Mouse (Mus musculus): ENCODE results near the gene Zfp853.

Zfp853 gene

GRCm38 (mm10) chr5:143293404-143293803 lies at the start of gene Zfp853:
Gene Zfp853 (minus strand): TSS chr5:143293623.
- in situ Hi-C loops (cut with MboI, MseI): no loop called here

DNA sequence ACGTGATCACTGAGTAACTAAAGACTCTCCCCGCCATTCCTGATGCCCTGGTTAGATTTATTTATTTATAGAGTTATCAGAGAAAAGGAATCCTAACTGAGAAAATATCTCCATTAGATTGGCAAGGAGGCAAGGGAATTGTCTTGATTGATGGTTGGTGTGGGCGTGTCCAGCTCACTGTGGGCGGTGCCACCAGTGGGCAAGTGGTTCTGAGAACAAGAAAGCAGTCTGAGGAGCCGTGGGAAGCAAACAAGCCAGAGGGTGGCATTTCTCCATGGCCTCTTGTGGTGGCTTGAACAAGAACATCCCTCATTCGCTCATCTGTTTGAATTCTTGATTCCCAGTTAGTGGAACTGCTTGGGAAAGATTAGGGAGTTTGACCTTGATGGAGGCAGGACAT lies 46.2 kb upstream of the Zfp853 start:
- in situ Hi-C loops (cut with MboI, MseI): no loop called here

GRCm38 (mm10) chr5:143336559-143336958 lies 43.1 kb upstream of the Zfp853 start:
- in situ Hi-C loops (cut with MboI, MseI): no loop called here

GRCm38 (mm10) chr5:143335089-143335460 lies 41.7 kb upstream of the Zfp853 start:
- in situ Hi-C loops (cut with MboI, MseI): no loop called here

GRCm38 (mm10) chr5:143334418-143335088 lies 41.1 kb upstream of the Zfp853 start:
- in situ Hi-C loops (cut with MboI, MseI): no loop called here

DNA sequence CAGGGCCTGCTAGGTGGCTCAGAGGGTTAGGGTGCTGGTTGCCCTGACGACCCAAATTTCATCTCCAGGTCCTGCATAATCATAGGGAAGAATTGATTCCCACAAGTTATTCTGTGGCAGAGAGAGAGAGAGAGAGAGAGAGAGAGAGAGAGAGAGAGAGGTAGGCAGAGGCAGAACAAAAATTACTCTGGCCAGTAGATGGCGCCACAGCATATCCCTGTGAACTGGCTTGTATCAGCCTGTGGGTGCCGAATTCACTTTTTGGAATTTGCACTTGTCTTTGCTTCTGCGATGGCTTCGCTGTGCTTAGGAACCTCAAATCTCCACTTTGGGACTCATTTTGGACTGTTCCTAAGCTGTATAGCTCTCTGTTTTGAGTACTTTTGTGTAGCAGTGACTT lies 40.4 kb upstream of the Zfp853 start:
- in situ Hi-C loops (cut with MboI, MseI): no loop called here

DNA sequence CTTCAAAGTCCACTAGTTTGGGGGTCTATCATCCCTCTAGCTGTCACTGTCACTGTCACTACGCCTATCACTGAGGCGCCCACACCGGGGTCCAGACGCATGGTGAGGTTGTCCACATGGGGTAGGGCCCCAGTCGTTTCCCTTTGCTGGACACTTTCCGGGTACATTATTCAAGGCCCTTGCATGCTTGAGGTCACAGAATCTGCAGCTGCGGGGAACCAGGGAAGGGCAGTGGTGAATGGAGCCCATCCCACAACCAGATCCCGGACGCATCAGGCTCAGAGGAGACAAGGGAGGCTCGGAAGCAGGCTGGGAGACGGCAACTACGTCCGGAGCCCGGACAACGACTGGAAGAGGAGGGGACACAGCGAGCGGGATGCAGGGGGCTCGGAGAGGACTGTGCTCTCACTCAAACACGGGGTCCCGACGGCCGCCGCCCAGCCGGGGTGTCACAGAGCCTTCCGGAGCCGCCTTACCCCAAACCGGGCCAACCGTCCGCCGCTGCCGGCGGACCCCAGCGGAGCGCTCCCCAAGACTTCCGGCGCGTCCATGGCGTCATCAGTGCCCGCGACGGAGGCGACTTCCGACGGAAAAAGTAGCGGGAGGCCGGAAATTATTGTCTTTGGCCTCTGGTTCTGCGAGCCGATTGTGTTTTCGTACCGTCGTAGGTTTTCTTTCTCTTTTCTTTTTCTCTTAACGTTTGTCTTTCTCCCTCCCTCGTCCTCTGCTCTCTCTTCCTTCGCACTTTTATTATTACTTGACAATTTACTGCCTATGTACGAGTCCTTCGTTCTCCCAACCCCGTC lies 35.5 kb upstream of the Zfp853 start, which contains the start of gene Zdhhc4:
Gene Zdhhc4, minus strand, starts transcription at position 567 of the 806 bp plus-strand sequence.
- in situ Hi-C loops (cut with MboI, MseI): no loop called here

GRCm38 (mm10) chr5:143317288-143317610 lies 23.8 kb upstream of the Zfp853 start:
- in situ Hi-C loops (cut with MboI, MseI): loop anchor here (5.0 kb wide), 1 partner anchor 85 kb away; the partner anchor contains the start of gene Kdelr2

GRCm38 (mm10) chr5:143316605-143317287 lies 23.3 kb upstream of the Zfp853 start:
- in situ Hi-C loops (cut with MboI, MseI): loop anchor here (5.0 kb wide), 1 partner anchor 86 kb away; the partner anchor contains the start of gene Kdelr2

- in situ Hi-C loops (cut with MboI, MseI): loop anchor here (5.0 kb wide), 1 partner anchor 87 kb away; the partner anchor contains the start of gene Kdelr2
Observed at GRCm38 (mm10) chr5:143315514-143315888, 22.1 kb upstream of the Zfp853 start.

DNA sequence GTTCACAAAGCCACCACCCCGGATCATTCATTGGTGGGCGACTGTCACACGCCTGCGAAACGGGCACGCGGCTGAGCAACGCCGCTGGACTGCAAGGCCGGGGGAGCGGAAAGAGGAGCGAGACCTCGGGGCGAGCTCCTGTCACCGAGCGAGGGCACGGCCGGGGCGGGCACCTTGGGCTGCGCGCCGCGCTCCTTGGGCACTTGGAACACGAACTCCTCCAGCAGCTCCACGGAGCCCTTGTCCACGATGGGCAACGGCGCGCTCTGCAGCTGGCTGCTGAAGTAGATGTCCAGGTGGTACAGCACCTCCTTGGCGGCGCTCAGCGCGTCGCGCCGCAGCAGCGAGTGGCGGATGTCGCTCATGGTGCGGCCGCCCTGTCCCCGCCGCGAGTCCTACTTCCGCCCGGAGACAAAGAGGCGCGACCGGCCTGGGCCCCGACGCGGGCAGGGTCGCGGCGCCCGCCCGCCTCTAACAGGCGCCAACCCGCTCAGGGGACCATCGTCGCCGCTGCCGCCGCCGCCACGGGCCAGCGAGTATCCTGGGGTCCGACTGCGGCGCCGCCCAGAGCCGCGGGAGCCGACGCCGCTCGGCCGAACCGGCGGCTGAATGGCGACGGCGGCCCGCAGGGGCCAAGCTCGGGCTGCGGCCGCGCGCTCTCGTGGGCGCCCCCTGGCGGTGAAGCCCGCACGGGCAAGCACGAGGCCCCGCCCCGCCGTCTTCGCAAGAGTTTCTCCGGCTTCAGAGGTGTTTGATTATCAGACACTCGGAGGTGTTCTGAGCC lies 21.5 kb upstream of the Zfp853 start, which contains the start of gene E130309D02Rik:
Gene E130309D02Rik, minus strand, starts transcription at position 631 of the 784 bp plus-strand sequence.
- in situ Hi-C loops (cut with MboI, MseI): loop anchor here (5.0 kb wide), 1 partner anchor 87 kb away; the partner anchor contains the start of gene Kdelr2

DNA sequence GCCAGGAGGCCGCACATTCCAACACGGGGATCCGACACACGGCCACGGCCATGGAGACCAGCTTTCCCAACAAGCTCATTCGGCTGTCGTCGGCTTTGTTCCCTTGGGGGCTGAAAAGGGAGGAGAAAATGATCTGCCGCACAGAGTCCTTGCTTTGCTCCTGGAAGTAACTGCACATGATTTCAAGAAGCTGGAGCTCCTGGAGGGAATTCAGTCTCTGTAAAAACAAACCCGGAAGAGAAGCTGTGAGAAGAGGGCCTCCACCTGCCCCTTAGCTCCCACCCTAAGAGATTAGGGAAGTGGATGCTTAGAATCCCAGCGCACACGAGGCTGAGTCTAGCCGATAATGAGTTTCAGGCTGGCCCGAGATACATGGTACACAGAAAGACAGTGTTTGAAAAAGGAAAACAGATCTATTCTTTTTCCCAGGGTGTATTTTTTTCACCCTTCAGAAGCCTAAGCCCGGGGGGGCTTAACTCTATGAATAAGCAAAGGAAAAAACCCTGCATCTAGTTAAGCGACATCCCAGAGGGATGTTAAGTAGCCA lies 20.8 kb upstream of the Zfp853 start:
- in situ Hi-C loops (cut with MboI, MseI): no loop called here

DNA sequence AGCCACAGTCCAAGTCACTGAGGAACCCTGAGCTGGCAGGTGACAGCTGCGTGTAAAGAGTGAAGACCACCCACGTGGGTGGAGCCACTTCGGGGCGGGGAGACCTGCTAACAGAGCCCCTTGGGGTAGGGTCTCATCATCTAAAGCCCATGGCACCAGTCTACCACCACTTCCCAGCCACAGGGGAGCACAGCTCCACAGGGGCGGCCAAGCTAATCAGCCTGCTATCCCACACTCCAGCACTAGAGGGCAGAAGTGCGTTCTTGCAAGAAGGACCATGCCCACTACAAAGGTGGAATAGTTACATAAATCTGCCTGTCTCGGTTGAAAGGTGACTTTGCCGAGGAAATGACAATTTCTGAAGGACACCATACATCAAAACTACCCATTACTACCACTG lies 18.5 kb upstream of the Zfp853 start:
- in situ Hi-C loops (cut with MboI, MseI): no loop called here

GRCm38 (mm10) chr5:143309916-143310315 lies 16.5 kb upstream of the Zfp853 start:
- in situ Hi-C loops (cut with MboI, MseI): no loop called here

DNA sequence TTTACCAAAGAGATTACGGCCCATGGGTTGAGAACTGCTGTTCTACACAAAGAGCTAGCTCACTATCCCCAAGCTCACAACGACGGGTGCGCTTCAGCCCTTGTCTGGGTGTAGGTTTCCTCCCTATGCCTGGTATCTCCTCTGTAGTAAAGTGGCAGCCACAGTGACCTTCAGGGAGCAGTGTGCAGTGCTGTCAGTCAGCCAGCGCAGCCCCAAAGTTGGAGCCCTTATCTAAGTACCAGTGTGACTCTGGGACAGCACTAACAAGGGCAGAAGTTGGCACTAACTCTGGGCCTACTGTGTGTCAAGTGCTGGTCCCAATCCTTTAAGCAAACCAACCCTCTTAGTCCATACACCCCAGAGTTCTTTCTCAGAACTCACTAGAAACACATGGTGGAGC lies 15.4 kb upstream of the Zfp853 start:
- in situ Hi-C loops (cut with MboI, MseI): no loop called here

GRCm38 (mm10) chr5:143304251-143304650 lies 10.8 kb upstream of the Zfp853 start:
- in situ Hi-C loops (cut with MboI, MseI): no loop called here

DNA sequence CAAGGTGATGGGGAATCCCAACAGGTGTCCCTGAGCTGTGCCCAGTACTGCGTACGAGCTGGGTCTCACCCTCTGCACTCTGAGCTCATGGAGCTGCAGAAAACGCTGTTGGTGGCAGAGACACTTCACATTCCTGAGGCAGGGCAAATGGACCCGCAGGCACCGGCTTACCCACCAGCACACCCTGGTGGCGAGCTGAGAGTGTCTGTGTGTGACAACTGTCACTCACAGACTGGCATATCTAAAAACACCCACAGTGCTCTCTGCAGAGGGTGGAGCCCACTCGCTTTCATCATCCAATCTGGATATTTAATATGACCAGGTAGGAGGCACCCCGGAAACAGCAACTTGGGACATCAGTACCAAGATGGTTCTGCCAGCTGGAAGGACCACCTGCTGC lies 7.9 kb upstream of the Zfp853 start:
- in situ Hi-C loops (cut with MboI, MseI): no loop called here

- in situ Hi-C loops (cut with MboI, MseI): no loop called here
Observed at GRCm38 (mm10) chr5:143299686-143300085, 6.3 kb upstream of the Zfp853 start.

- in situ Hi-C loops (cut with MboI, MseI): no loop called here
Observed at GRCm38 (mm10) chr5:143298391-143298790, 5.0 kb upstream of the Zfp853 start.

- in situ Hi-C loops (cut with MboI, MseI): no loop called here
Observed at GRCm38 (mm10) chr5:143297986-143298385, 4.6 kb upstream of the Zfp853 start.

DNA sequence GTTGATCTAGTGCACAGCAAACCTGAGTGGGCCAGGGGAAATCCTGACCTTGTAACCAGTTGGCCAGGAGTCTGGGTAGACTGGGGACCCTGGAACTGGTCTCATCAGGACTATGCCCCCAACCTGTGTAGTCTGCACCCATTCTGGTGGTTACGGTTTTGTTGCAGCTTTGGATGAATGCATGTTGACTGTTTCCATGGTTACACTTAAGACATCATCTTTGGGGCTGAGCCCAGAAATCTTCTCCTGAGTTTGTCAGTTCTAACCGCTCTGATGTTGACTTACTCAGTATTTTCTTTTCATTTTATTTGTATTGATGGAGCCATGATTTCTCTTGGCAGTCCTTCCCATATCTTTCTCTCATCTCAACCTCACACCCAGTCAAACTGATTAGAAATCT lies 1.9 kb upstream of the Zfp853 start:
- in situ Hi-C loops (cut with MboI, MseI): no loop called here
